In the genomic region with DNA sequence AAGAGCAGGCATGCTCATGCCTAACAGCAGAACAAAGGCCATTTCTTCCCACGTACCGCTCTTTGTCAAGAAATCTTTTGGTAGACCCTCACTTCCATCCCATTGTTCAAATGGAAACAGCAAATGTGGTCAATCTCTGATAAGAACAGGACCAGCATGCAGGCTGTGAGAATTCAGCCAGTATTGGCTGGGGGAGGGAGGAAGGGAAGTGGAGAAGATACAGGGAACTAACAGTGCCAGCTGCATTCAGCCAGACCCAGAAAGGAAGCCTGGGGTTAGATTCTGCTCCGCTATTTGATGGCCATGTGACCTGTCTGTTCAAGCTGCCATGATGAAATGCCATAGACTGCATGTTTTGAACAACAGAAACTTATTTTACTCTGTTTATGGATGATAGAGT, we compare ENCODE assay signal across 25 mouse cellular contexts. TPM values are rescaled to one million over a fixed set of nuclear protein-coding genes. Genes with fewer than 3 reads are reported as not detected.
"Had no signal": no experiment of that assay in that cellular context is flagged by ENCODE, and none has a peak within 500 bp of the region (broad histone marks: within the 10 kb centered on the region; RNA-seq: fewer than 3 reads in every experiment).

No protein-coding gene starts in this region.

- H3K36me3 ChIP-seq: midbrain, embryonic 10.5 days; midbrain, embryonic 12.5 days; neural tube, embryonic 13.5 days; neural tube, embryonic 15.5 days had no signal

- ATAC-seq: midbrain, embryonic 16.5 days had no signal

- H3K4me3 ChIP-seq: midbrain, embryonic 10.5 days; midbrain, embryonic 12.5 days; myocyte; neural tube, embryonic 13.5 days; neural tube, embryonic 15.5 days had no signal

- DNase-seq: lung, embryonic 14.5 days; lung, postnatal 10 days; lung, postnatal 4 days; midbrain, embryonic 14.5 days; retina, postnatal 1 day; right cerebral cortex, adult 18-20 months; right cerebral cortex, postnatal 25 days; right cerebral cortex, postnatal 4 days; spleen, adult 18-20 months; thymus, adult 18-20 months; thymus, postnatal 14 days; thymus, postnatal 36 days had no signal

- H3K9ac ChIP-seq: lung, embryonic 14.5 days; midbrain, embryonic 12.5 days; neural tube, embryonic 13.5 days; neural tube, embryonic 15.5 days had no signal

- H3K27me3 ChIP-seq: neural tube, embryonic 15.5 days had no signal

- H3K9me3 ChIP-seq: midbrain, embryonic 10.5 days; midbrain, embryonic 12.5 days; neural tube, embryonic 13.5 days; neural tube, embryonic 15.5 days had no signal

- H3K4me2 ChIP-seq: lung, embryonic 14.5 days; midbrain, embryonic 12.5 days; neural tube, embryonic 13.5 days; neural tube, embryonic 15.5 days had no signal

- H3K27ac ChIP-seq: midbrain, embryonic 10.5 days; midbrain, embryonic 12.5 days; neural tube, embryonic 13.5 days; neural tube, embryonic 15.5 days had no signal

RNA-seq across cellular contexts. Expression of a gene that starts 18.0 kb away (rescaled TPM):
- total RNA-seq: megakaryocyte, adult 5-6 weeks; megakaryocyte-erythroid progenitor cell, adult 5-6 weeks had no signal
- polyA plus RNA-seq: lung, embryonic 14.5 days; lung, embryonic 16.5 days; myocyte; small intestine, adult 2 months; stomach, embryonic 14.5 days; stomach, embryonic 16.5 days; thymus, postnatal 0 days had no signal

RNA-seq across cellular contexts. Expression of a gene that starts 32.0 kb away (rescaled TPM):
- total RNA-seq: megakaryocyte-erythroid progenitor cell, adult 5-6 weeks had no signal
